Mouse (Mus musculus) Patski (cell line): ENCODE data around the gene Kcnj10. TPM values are rescaled to one million over a fixed set of nuclear protein-coding genes. Genes with fewer than 3 reads are reported as not detected.

ENCODE experiments used
- ATAC-seq: fragments of 100-300 bp; one replicate; pipeline ENCODE4 v1.8.0; 2021
- CTCF ChIA-PET: fragments of 350-600 bp; sonication (Branson Sonifier 250); formaldehyde crosslinking; loops from one replicate; lab custom pipeline; 2022; ENCODE audit warnings: inconsistent platforms; lab: Charles Lee
- POLR2A ChIA-PET: fragments of 350-600 bp; sonication (Branson Sonifier 250); formaldehyde crosslinking; loops from one replicate; lab custom pipeline; 2022; ENCODE audit warnings: antibody characterized with exemption, inconsistent platforms; lab: Charles Lee
- DNase-seq: peaks from one replicate; pipeline ENCODE4 v3.0.0-alpha.2; 2011; ENCODE audit warnings: low read depth, low spot score
- H3K27me3 ChIP-seq: fragments of 371-371 bp; one replicate; pipeline ENCODE4 v1.5.1; 2021
- CTCF ChIP-seq: fragments of 100-300 bp; IDR thresholded peaks from one replicate; pipeline ENCODE4 v1.5.1; 2021
- in situ Hi-C: fragments of 300-500 bp; cut with MboI; formaldehyde crosslinking; loops from 3 replicates; pipeline ENCODE4 v1.11.1; 2018; ENCODE audit warnings: low pct_unique_long_range_greater_than_20kb, mixed read lengths
- polyA plus RNA-seq: library from polyadenylated mRNA; unstranded; gene quantifications from one replicate; pipeline ENCODE4 v1.2.3, GENCODE M21; 2021

The Kcnj10 gene
- polyA plus RNA-seq = 0.04 TPM

DNA sequence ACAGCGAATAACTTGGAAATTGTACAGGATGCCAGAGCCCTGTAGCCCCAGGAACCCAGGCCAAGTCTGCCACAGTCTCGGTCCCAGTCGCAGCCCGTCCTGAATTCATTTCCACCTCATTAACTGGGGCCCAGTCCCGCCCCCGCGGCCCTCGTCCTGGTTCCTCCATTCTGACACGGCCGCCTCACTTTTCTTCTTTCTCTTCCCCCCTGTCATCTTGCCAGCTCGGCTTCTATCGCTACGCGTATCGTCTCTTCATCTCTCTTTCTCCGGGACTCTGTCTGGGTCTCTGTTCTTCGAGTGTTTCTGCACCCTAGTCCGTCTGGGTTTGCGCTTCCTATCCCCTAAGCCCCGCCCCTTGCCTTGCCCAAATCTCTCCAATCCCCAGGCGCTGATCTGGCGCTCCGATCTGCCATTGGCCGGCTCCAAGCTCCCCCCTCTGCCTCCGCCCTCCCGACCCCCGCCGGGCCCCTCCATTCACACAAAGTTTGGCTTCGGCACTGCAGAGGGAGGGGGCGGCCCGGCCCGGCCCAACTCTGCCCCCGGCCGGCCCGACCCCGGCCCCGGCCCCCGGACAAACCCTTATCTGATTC is at the start of gene Kcnj10:
Gene Kcnj10, plus strand, starts transcription at position 482 of the 593 bp plus-strand sequence.
- peaks cover 22% of the 10 kb centered on the region for H3K27me3 ChIP-seq
- DNase-seq = no peak
- in situ Hi-C loops = loop anchor here (25.0 kb wide), 2 partner anchors 304 to 504 kb away; partner anchors contain the start of genes Cd84 and Vangl2

DNA sequence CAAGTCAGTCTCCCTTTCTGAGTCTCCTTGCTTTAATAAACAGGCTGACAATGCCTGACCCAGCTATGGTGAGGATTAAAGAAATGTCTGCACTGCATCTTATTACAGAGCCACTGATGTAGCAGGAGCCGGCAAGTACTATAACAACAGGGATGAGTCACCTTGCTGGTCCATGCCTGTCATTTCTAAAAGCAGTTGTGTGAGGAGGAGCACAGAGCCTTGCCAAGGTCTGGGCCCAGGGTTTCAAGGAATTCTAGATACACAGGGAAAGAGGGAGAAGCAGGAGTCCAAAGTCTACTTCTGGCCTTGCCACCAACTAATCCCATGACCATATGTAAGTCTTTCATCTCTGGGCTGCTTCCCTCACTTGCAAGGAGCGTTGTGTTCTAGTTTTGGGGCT is 48.1 kb upstream of the Kcnj10 start:
- H3K27me3 ChIP-seq = no peaks in the 10 kb centered on the region
- POLR2A ChIA-PET = no interaction called here
- DNase-seq = no peak
- in situ Hi-C loops = loop anchor here (5.0 kb wide), 1 partner anchor 41 kb away; no protein-coding TSS in a partner anchor
- peak; percentile 52 for ATAC-seq
- CTCF ChIA-PET = interaction anchor here (1.2 to 1.6 kb wide), 3 partner anchors 14 to 39 kb away, joined by 3 to 4 read pairs (median 4); no protein-coding TSS in a partner anchor
- TF ChIP-seq CTCF = no peak

More for the DNA sequence above, at the start of gene Kcnj10:
- ATAC-seq = peak; percentile 92
- ChIA-PET CTCF (interaction anchor here (1.3 kb wide), 2 partner anchors 16 to 165 kb away, joined by 3 to 4 read pairs; no protein-coding TSS in a partner anchor), POLR2A (no interaction called here)
- no peak for TF ChIP-seq CTCF

DNA sequence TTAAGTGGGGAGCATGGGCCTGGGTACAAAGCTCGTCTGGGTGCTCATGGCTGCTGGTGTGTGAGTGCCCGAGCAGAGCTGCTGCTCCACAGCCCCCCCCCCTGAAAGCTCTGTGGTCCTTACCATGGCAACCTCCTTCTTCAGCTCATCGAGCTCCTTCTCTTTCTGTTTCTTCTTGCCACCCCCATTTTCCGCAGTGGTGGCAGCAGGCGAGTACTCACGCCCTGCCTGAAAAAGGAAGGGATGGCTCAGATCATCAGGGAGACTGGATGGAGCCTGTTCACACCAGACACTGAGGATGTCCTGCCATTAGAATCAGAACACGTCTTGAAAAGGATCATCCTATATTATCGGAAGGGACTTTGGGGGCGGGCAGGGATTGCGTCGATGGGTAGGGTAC is 47.6 kb upstream of the Kcnj10 start:
- H3K27me3 ChIP-seq = no peaks in the 10 kb centered on the region
- no peak for ATAC-seq
- in situ Hi-C loops = loop anchor here (5.0 kb wide), 1 partner anchor 41 kb away; no protein-coding TSS in a partner anchor
- CTCF ChIA-PET = interaction anchor here (0.6 to 1.6 kb wide), 3 partner anchors 14 to 40 kb away, joined by 3 to 4 read pairs (median 3); no protein-coding TSS in a partner anchor
- DNase-seq = no peak
- POLR2A ChIA-PET = interaction anchor here (1.2 kb wide), 1 partner anchor 8 kb away, joined by 3 read pairs; no protein-coding TSS in a partner anchor
- no peak for TF ChIP-seq CTCF

DNA sequence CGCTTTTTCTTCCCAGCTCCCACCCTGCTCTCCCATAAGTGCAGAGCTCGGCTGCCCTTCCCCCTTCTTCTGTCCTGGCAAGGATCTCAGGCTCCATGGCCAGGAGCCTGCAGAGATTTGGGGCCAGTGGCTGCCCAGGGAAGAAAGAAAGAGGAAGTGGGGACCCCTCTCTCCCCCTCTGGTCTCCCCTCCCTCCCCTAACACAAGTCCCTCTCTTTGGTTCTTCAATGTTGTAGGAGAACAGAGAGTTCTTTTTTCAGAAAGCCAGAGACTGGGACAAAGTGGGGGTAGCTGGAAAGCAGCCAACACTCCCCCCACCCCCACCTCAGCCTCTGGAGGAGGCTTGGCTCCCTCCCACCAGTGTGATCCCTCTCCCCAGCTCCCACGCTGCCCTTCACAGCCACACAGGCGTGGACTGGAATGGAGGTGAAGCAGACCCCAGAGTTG is 45.2 kb upstream of the Kcnj10 start:
- DNase-seq = no peak
- CTCF ChIA-PET = no interaction called here
- no peak for ATAC-seq
- in situ Hi-C loops = no loop called here
- no peaks in the 10 kb centered on the region for H3K27me3 ChIP-seq
- POLR2A ChIA-PET = no interaction called here
- no peak for TF ChIP-seq CTCF

DNA sequence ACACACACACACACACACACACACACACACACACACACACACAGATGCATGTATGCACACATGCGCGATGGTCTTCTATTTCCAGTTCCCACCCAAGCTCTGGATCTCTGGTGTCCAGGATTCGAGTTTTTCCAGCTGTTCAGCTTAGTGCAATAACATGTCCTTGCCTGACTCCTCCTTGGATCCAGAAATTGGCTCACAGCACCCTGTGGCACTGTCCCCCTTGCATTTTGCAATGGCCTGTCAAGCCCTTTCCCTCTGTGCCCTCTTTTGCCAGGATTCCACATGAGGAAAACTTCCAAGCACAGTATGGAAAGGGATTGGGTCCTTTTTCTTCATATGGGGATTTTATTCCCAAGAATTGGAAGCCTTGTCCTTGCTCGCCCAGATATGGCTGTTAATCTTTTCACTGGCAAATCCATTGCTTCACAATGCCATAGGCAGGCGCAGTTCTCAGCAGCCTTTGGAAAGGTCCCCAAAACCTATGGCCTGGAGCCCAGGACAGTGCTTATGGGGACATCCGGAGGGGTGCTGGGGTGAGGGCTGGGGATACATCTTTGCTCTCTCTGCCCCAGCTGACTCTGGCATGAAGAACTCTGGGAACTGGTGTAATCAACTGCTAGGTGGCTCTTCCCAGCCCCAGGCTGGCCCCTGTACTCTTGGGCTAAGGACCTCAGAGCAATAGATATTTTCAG is 44.0 kb upstream of the Kcnj10 start:
- ATAC-seq (no peak), DNase-seq (no peak)
- no peaks in the 10 kb centered on the region for H3K27me3 ChIP-seq
- in situ Hi-C loops = no loop called here
- ChIA-PET POLR2A (no interaction called here), CTCF (interaction anchor here (1.8 kb wide), 1 partner anchor 12 kb away, joined by 5 read pairs; no protein-coding TSS in a partner anchor)
- TF ChIP-seq CTCF = no peak

DNA sequence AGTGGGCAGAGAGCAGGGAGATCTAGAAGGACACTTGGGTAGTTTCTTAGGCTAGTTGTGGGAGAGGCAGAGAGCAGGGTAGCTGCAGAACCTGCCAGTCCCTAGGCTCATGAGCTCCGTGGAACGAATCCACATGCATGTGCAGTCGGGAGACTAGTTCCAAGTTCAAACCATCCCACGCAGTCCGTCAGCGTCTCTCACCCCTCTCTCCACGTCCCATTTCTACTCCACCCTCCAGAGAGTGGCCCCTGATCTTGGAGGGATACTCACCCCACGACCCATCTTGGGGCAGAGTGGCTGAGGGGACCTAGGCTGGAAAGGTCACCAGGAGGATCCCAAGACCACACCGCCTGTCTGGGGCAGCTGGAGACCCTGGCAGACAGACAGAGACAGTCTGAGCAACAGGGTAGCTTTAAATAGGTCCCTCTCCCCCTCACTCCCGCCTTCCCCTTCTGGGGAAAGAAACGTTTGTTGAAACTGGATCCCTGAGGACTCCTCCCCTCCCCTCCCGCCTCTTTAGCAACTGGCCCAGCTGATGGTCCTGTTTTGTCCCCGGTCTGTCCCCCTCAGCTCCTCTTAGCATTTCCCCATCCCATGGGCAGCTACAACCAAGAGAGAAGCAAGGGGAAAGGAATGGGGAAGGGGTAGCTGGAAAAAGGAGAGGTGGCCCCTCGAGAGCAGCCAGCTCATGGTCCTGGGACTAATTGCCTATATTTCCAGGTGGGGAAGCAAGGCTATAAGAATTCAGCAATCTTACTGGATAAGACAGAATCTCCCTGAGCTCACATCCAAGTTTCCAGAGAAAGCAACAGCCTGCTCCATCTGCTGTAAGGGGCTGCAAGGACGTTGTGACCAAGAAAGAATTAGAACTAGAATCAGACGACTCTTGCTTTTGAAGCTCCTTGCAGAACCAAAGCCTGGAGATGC is 43.1 kb upstream of the Kcnj10 start, which contains the start of gene Atp1a2:
Gene Atp1a2, minus strand, starts transcription at position 454 of the 927 bp plus-strand sequence.
- in situ Hi-C loops = no loop called here
- no peak for TF ChIP-seq CTCF
- ChIA-PET POLR2A (interaction anchor here (1.0 to 1.4 kb wide), 2 partner anchors 10 to 23 kb away, joined by 3 read pairs; no protein-coding TSS in a partner anchor), CTCF (interaction anchor here (1.1 to 1.8 kb wide), 3 partner anchors 9 to 51 kb away, joined by 3 to 5 read pairs (median 3); no protein-coding TSS in a partner anchor)
- no peaks in the 10 kb centered on the region for H3K27me3 ChIP-seq
- ATAC-seq (no peak), DNase-seq (no peak)

DNA sequence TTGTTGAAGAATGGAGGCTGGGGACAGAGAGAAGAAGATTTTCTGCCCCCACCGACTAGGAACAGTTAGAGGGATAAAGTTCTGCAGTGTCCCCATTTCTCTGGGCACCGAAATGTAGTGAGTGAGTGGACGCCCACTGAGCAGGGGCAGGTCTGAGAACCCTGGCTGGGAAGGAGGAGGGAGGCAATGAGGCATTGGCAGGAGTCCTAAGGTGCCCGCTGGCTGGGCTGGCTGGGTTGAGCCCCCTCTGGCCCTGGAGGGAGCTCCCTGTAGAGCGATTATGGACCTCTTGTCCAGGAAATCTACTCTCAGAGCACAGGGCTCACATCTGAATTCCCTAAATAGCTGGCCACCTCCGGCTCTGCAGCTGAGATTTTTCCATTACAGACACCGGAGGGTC is 41.5 kb upstream of the Kcnj10 start:
- ChIA-PET POLR2A (interaction anchor here (1.0 kb wide), 1 partner anchor 35 kb away, joined by 3 read pairs; no protein-coding TSS in a partner anchor), CTCF (interaction anchor here (1.0 to 1.2 kb wide), 2 partner anchors 8 to 10 kb away, joined by 3 read pairs; no protein-coding TSS in a partner anchor)
- in situ Hi-C loops = no loop called here
- ATAC-seq (no peak), DNase-seq (no peak)
- TF ChIP-seq CTCF = no peak
- no peaks in the 10 kb centered on the region for H3K27me3 ChIP-seq

DNA sequence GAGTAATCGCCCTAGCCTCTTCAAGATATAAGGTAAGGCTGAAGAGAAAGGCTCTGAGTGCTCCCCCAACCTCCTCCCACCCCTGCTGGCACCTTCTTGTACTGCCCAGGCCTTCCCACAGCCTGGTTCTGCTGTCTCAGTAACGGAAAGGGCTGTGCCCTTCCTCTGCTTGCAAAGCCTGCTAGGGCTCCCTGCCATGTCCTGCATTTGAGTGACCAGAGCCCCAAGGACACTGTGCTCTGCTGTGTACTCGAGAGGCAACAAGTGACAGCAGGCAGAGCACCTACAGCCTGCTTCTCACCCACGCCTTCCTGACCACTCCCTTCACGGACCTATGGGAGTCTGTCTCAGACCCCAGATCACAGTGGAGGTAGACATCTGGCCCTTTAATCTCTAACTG is 40.8 kb upstream of the Kcnj10 start:
- ChIA-PET POLR2A (interaction anchor here (1.0 kb wide), 1 partner anchor 36 kb away, joined by 3 read pairs; no protein-coding TSS in a partner anchor), CTCF (interaction anchor here (1.0 to 1.2 kb wide), 3 partner anchors 8 to 138 kb away, joined by 3 read pairs; no protein-coding TSS in a partner anchor)
- no peaks in the 10 kb centered on the region for H3K27me3 ChIP-seq
- no peak for DNase-seq
- no peak for TF ChIP-seq CTCF
- in situ Hi-C loops = no loop called here
- ATAC-seq = no peak

DNA sequence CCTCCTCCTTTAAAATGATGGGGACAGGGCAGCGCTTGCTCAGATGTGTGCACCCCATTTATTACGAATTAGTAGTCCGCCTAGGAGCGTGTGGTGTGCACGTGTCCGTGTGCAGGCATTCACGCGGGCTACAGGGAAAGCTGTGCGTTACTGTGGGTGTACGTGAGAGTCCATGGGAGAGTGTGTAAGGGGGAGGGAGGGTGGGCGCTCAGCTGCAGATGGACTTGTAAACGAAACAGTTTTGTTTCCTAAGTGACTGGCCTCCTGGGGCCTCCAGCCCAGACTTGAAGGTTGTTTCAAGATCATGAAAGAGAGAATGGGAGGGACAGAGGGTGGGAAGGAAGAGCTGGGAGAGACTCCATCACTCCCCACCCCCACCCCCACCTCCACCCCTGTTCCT is 39.8 kb upstream of the Kcnj10 start:
- in situ Hi-C loops = no loop called here
- ChIA-PET CTCF (interaction anchor here (1.0 kb wide), 1 partner anchor 138 kb away, joined by 3 read pairs; no protein-coding TSS in a partner anchor), POLR2A (no interaction called here)
- TF ChIP-seq CTCF = no peak
- ATAC-seq (no peak), DNase-seq (no peak)
- no peaks in the 10 kb centered on the region for H3K27me3 ChIP-seq

DNA sequence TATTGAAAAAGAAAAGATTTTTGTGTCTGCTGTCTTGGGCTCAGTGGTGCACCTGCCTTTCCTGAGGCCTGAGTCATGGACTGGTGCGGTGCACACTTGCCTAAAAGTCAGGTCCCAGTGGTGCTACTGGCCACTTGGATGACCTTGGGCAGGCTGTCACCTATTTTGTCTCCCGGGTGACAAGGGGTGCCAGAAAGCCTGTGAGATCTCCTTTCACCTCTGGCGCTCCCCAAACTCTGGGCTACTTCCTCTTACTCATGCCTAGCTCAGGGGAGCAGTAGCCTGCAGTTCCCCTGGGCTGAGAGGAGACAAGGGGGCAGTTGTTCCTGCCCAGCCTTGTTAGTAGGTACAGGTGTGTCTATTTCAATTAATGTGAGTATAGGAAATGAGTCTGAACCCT is 38.7 kb upstream of the Kcnj10 start:
- POLR2A ChIA-PET = no interaction called here
- H3K27me3 ChIP-seq = no peaks in the 10 kb centered on the region
- DNase-seq = no peak
- CTCF ChIA-PET = no interaction called here
- in situ Hi-C loops = no loop called here
- ATAC-seq = no peak
- no peak for TF ChIP-seq CTCF
